Mouse (Mus musculus) cerebellum, adult (tissue): ENCODE results near the gene Pdzd7.

Experiments
- ATAC-seq: cut with Nextera tagmentation; 2 replicates; pipeline ENCODE4 v1.9.2; 2017; ENCODE audit warnings: mild to moderate bottlenecking, moderate library complexity, mixed read lengths; ENCODE audit not compliant: insufficient number of reproducible peaks, low FRiP score, low TSS enrichment

Gene Pdzd7

DNA sequence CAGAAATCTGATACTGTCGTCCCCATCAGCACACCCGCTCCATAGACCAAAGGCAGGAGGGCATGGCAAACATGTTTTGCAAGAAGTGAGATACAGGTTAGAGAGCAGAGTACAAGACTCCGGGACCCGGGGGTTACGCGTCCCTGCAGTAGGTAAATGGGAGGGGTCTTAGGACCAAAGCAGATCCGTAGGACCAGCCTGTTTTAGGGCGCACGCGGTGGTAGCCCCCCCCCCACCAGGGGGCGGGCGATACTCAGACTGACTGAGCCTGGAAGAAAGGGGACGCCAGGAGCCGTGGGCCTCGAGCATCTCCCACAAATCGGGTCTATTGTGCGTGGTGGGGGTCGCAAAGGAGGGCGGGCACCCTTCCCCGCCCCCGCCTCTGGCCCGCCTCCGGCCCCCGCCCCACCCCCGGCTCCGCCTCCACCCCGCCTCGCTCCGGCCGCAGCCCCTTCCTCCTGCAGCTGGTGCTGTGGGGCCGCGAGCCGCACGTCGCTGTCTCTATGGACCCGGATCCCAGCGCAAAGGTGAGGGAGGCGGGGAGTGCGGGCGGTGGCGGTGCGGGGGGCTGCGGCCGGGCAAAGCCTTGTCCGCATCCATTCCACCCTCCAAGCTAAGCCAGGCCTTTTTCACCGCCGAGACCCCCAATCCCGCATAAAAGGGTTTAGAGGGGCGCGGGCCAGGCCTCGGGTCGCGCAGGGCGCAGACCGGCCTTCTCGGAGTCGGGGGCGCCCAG is 56.5 kb downstream of the Pdzd7 start, which contains the start of gene Sema4g:
TSS of gene Sema4g (plus strand) at position 271 of the 736 bp plus-strand sequence.
- no peak; the same call in 1 of the 2 replicates for ATAC-seq

- no peak for ATAC-seq
Observed at GRCm38 (mm10) chr19:44988321-44988720, 57.2 kb downstream of the Pdzd7 start.

DNA sequence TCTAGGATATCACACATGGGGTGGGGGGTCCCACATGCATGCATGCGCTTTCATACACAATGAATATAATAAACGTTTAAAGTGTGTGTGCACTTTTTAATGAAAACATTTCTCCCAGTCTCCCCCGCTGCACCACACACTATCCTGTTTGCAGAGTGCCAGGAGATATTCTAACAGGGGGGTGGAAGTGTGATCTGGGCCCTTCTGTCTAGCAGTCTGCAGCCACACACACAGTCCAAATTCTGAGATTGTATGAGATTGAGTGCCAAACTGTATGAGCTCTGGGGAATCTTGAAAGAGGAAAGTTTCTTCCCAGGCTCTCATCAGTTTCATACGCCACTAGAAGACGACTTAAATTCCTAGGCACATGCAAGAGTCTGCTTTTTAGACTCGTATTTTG is 57.7 kb downstream of the Pdzd7 start:
- no peak for ATAC-seq

DNA sequence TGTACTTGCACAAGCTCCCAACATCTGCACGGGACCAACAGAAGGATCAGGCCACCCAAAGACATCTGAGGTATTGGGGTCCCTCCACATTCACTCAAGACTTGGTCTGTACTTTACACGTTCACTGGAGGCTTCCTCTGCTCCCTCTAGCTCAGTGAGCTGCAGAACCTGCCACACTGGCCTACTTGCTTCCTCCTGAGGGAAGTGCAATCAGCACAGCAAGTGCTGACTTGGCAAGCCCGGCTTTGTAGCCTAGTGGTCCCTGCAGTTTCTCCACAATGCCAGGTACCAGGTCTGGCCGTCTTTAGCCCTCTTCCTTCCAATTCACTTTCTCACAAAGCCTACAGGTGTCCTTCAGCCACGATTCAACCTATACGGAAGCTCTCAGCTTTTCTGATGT is 58.5 kb downstream of the Pdzd7 start:
- no peak for ATAC-seq

DNA sequence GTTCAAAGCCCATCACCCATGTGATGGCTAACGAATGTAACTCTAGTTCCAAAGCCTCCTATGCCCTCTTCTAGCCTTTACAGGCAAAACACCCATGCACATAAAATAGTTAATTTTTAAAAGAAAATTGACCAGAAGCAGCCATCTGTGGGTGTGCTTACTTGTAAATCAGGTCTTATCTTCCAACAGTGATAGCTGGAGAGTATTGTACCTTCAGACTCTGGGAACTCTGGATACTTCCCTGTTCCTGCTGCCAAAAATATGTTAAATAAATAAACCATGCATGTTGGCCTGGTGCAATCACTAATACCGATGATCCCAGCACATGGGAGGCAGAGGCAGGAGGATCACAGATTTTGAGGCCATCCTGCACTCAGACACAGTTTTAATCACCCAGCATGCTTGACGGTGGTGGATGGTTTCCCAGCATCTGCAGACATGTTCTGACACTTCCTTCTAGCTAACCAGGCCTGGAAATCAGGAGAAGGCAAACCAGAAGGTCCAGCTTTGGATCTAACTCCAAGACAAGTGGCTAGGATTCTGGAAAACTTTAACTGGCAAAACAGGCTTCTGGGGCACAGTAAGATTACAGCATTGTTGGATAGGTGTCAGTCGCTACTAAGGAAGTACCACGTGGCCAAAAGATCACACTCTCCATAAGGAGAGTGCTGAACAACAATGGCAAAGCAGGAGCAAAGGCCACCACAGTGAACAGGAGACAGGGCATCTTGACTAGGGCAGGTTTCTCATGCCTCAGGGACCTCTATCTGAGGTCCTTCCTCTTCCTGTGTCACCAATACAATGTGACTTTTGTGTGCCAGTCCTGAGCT is 60.1 kb downstream of the Pdzd7 start:
- no peak for ATAC-seq

- ATAC-seq, result no peak
Observed at GRCm38 (mm10) chr19:44984420-44984819, 61.1 kb downstream of the Pdzd7 start.

- no peak for ATAC-seq
Observed at GRCm38 (mm10) chr19:44983366-44983765, 62.2 kb downstream of the Pdzd7 start.

- ATAC-seq, result no peak
Observed at GRCm38 (mm10) chr19:44982477-44983115, 62.9 kb downstream of the Pdzd7 start.

- ATAC-seq, result no peak
Observed at GRCm38 (mm10) chr19:44980787-44981186, 64.7 kb downstream of the Pdzd7 start.

GRCm38 (mm10) chr19:44977148-44977547 is 68.4 kb downstream of the Pdzd7 start:
- ATAC-seq, result no peak
